ENCODE assay signal across 8 mouse cellular contexts in genomic region chr2:181675454-181675853, GRCm38 (mm10). TPM values are rescaled to one million over a fixed set of nuclear protein-coding genes. Genes with fewer than 3 reads are reported as not detected.
DNase-seq lines count a peak whose midpoint lies in the region; ATAC-seq lines count a peak whose summit lies in the region.

No protein-coding gene starts in this region.

- ATAC-seq in embryonic facial prominence, embryonic 15.5 days (ENCODE audit: insufficient number of reproducible peaks, low FRiP score, low TSS enrichment, low read depth) = no peak
- peak; percentile 29; the same call in 1 of the 2 replicates for ATAC-seq in heart, embryonic 16.5 days (replicated peaks; ENCODE audit: extremely low read depth, insufficient read depth, low FRiP score)

- H3K4me2 ChIP-seq in embryonic facial prominence, embryonic 15.5 days (replicated peaks) = peak overlapping the region; percentile 28
- H3K4me2 ChIP-seq in heart, embryonic 16.5 days (ENCODE audit: low read depth, low read length) = peak overlapping the region; percentile 58

- no peak overlapping the region for H3K9ac ChIP-seq in embryonic facial prominence, embryonic 15.5 days
- H3K9ac ChIP-seq in heart, embryonic 16.5 days (ENCODE audit: low read length) = peak overlapping the region; percentile 54

- H3K9me3 ChIP-seq in embryonic facial prominence, embryonic 15.5 days (replicated peaks) = no peaks in the 10 kb centered on the region
- no peaks in the 10 kb centered on the region for H3K9me3 ChIP-seq in heart, embryonic 16.5 days (replicated peaks; ENCODE audit: control insufficient read depth, low read length)

- peaks cover 59% of the 10 kb centered on the region for H3K4me1 ChIP-seq in embryonic facial prominence, embryonic 15.5 days
- peaks cover 18% of the 10 kb centered on the region for H3K4me1 ChIP-seq in heart, embryonic 16.5 days (ENCODE audit: control insufficient read depth, insufficient read depth, low read length)

- 15% methylated on average over 14 of the region's 14 CpGs for WGBS in embryonic facial prominence, embryonic 15.5 days
- WGBS in heart, embryonic 16.5 days = 2% methylated on average over 14 of the region's 14 CpGs

- H3K36me3 ChIP-seq in embryonic facial prominence, embryonic 15.5 days = no peaks in the 10 kb centered on the region
- no peaks in the 10 kb centered on the region for H3K36me3 ChIP-seq in heart, embryonic 16.5 days (ENCODE audit: control insufficient read depth, insufficient read depth)

- H3K4me3 ChIP-seq in embryonic facial prominence, embryonic 15.5 days (replicated peaks) = no peak overlapping the region
- peak overlapping the region; percentile 24; the same call in 1 of the 2 replicates for H3K4me3 ChIP-seq in heart, embryonic 16.5 days (ENCODE audit: low read length)

- no peak overlapping the region for H3K27ac ChIP-seq in embryonic facial prominence, embryonic 15.5 days (replicated peaks)
- H3K27ac ChIP-seq in heart, embryonic 16.5 days (ENCODE audit: low read length) = peak overlapping the region; percentile 78

- H3K27me3 ChIP-seq in embryonic facial prominence, embryonic 15.5 days = peaks cover 31% of the 10 kb centered on the region
- H3K27me3 ChIP-seq in heart, embryonic 16.5 days (ENCODE audit: control insufficient read depth, insufficient read depth, low read length) = peaks cover 31% of the 10 kb centered on the region

- peak; percentile 81 for DNase-seq in 3T3-L1 (ENCODE audit: low read depth, low spot score)
- DNase-seq in adrenal gland, adult 8-10 months = peak; percentile 80
- peak; percentile 87 for DNase-seq in kidney, postnatal 10 days
- DNase-seq in lung, postnatal 14 days = peak; percentile 79
- DNase-seq in retina, postnatal 1 day = peak; percentile 71
- DNase-seq in spleen, postnatal 4 days (ENCODE audit: low spot score in 2 of 2) = no peak

RNA-seq across cellular contexts. Expression of gene Sox18, which starts 4.0 kb away (rescaled TPM):
- 10 to 100 TPM; 19.1 to 36.7 (median 32.9) TPM for total RNA-seq in adrenal gland, adult 8-10 months (2022)
- 65.1 and 75.3 TPM in 2 replicates for polyA plus RNA-seq in embryonic facial prominence, embryonic 15.5 days (2015; fragmentation: Nextera tagmentation; extraction: Ambion mirVana)
- polyA plus RNA-seq in heart, embryonic 16.5 days (2015; fragmentation: Nextera tagmentation; extraction: Ambion mirVana) = 53.6 and 55.9 TPM in 2 replicates

RNA-seq across cellular contexts. Expression of gene Tcea2, which starts 4.7 kb away (rescaled TPM):
- 10 to 100 TPM in 2 of 4 experiments, 1 to 10 TPM in 2; 6.6 to 16.4 (median 11.4) TPM for total RNA-seq in adrenal gland, adult 8-10 months (2022)
- 24.0 and 25.7 TPM in 2 replicates for polyA plus RNA-seq in embryonic facial prominence, embryonic 15.5 days (2015; fragmentation: Nextera tagmentation; extraction: Ambion mirVana)
- polyA plus RNA-seq in heart, embryonic 16.5 days (2015; fragmentation: Nextera tagmentation; extraction: Ambion mirVana) = 17.6 and 19.6 TPM in 2 replicates

RNA-seq across cellular contexts. Expression of gene Rgs19, which starts 18.3 kb away (rescaled TPM):
- 10 to 100 TPM; 23.7 to 26.0 (median 25.3) TPM for total RNA-seq in adrenal gland, adult 8-10 months (2022)
- polyA plus RNA-seq in embryonic facial prominence, embryonic 15.5 days (2015; fragmentation: Nextera tagmentation; extraction: Ambion mirVana) = 72.2 and 79.7 TPM in 2 replicates
- 34.5 and 40.2 TPM in 2 replicates for polyA plus RNA-seq in heart, embryonic 16.5 days (2015; fragmentation: Nextera tagmentation; extraction: Ambion mirVana)

RNA-seq across cellular contexts. Expression of gene Gm29797, which starts 18.6 kb away (rescaled TPM):
- total RNA-seq in adrenal gland, adult 8-10 months (2022) = under 1 TPM in 1 of 4 experiments, not detected in 3; 0.38 TPM
- polyA plus RNA-seq in embryonic facial prominence, embryonic 15.5 days (2015; fragmentation: Nextera tagmentation; extraction: Ambion mirVana) = 0.24 and 0.31 TPM in 2 replicates
- not detected in 2 replicates for polyA plus RNA-seq in heart, embryonic 16.5 days (2015; fragmentation: Nextera tagmentation; extraction: Ambion mirVana)

RNA-seq across cellular contexts. Expression of gene Lkaaear1, which starts 22.8 kb away (rescaled TPM):
- not detected for total RNA-seq in adrenal gland, adult 8-10 months (2022)
- polyA plus RNA-seq in embryonic facial prominence, embryonic 15.5 days (2015; fragmentation: Nextera tagmentation; extraction: Ambion mirVana) = not detected in 2 replicates
- not detected in 2 replicates for polyA plus RNA-seq in heart, embryonic 16.5 days (2015; fragmentation: Nextera tagmentation; extraction: Ambion mirVana)

Comparison
In these comparisons a context has a peak if more than half of its experiments do, and no peak if none do; other contexts are left out.
1. DNase-seq: peak in 3T3-L1 (single experiment), adrenal gland, adult 8-10 months (single experiment), kidney, postnatal 10 days (single experiment), lung, postnatal 14 days (single experiment) and retina, postnatal 1 day (single experiment); none in spleen, postnatal 4 days (0 of 2).